Mouse (Mus musculus): ENCODE results near the gene Ddx54.
A peak's percentile ranks its signal among the peaks of the same experiment; 100 is the strongest.

Ddx54 gene

GRCm38 (mm10) chr5:120582002-120582401, 30.5 kb upstream of the Ddx54 start:
- no peak for DNase-seq (ENCODE audit: low spot score)

- DNase-seq (ENCODE audit: low spot score) = no peak
Measured at GRCm38 (mm10) chr5:120583511-120583910, 29.0 kb upstream of the Ddx54 start.

DNA sequence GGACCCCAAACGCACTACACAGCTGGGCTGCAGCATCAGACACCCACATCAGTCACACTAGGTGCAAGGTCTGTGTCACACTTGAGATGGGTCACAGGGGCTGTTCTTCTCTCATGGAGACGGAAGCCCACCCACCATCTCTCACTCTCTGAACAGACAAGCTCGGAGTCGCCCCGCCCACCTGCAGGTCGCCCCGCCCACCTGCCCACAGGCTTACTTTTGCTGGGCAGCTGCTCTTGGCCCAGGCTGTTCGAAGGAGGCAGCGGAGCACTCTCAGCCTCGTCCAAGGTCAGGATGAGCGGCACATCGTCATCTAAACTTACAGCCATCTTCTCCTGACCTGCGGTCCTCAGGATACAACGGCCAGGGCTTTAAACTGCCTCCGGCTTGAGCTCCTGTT, 27.6 kb upstream of the Ddx54 start:
- DNase-seq (ENCODE audit: low spot score) = no peak

GRCm38 (mm10) chr5:120586741-120587615, 25.6 kb upstream of the Ddx54 start:
- no peak for DNase-seq (ENCODE audit: low spot score)

- DNase-seq (ENCODE audit: low spot score) = no peak
Measured at GRCm38 (mm10) chr5:120587616-120587926, 25.0 kb upstream of the Ddx54 start.

- DNase-seq (ENCODE audit: low spot score) = no peak
Measured at GRCm38 (mm10) chr5:120587940-120588568, 24.5 kb upstream of the Ddx54 start.

- DNase-seq (ENCODE audit: low spot score) = peak; percentile 98
Measured at GRCm38 (mm10) chr5:120588569-120589094, 23.9 kb upstream of the Ddx54 start, which contains the start of the genes Tpcn1 and Iqcd. TSS of gene Tpcn1 (minus strand) at chr5:120588673. TSS of gene Iqcd (plus strand) at chr5:120589016.

GRCm38 (mm10) chr5:120590356-120591010, 22.1 kb upstream of the Ddx54 start:
- no peak for DNase-seq (ENCODE audit: low spot score)

DNA sequence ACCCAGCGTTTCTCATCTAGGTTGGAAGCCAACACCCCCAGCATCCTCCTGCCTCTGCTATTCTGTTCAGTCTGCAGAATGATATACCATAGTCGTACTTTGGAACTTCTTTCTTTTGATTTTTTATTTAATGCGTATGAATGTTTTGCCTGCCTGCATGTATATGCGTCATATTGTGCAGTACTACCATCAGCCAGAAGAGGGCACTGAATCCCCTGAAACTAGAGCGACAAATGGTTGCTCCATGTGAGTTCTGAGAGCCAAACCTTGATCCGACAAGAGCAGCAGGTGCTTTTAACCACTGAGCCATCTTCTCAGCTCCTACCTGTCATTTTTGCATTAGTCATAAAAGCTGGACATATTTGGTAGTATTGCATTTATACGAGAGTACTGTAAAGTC, 20.4 kb upstream of the Ddx54 start:
- no peak for DNase-seq (ENCODE audit: low spot score)

GRCm38 (mm10) chr5:120594485-120594884, 18.1 kb upstream of the Ddx54 start:
- DNase-seq (ENCODE audit: low spot score) = no peak

DNA sequence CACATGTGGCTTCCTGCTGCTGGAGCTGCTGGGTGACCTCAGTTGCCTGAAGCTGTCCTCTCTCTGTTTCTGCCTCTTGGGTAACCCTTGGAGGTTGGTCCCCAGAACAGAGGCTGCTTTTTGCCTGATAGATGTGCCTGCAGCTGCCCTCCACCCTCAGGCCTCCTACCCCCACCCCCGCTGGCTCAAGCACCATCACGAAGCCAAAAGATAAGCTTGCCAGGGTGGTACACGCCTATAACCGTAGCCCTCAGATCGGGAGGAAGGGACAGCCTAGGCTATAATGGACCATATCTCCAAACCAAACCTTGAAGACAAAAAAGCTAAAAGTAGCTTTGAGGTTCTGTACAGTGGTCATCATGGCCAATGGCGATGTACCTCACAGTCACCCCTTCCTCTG, 12.9 kb upstream of the Ddx54 start:
- no peak for DNase-seq (ENCODE audit: low spot score)

DNA sequence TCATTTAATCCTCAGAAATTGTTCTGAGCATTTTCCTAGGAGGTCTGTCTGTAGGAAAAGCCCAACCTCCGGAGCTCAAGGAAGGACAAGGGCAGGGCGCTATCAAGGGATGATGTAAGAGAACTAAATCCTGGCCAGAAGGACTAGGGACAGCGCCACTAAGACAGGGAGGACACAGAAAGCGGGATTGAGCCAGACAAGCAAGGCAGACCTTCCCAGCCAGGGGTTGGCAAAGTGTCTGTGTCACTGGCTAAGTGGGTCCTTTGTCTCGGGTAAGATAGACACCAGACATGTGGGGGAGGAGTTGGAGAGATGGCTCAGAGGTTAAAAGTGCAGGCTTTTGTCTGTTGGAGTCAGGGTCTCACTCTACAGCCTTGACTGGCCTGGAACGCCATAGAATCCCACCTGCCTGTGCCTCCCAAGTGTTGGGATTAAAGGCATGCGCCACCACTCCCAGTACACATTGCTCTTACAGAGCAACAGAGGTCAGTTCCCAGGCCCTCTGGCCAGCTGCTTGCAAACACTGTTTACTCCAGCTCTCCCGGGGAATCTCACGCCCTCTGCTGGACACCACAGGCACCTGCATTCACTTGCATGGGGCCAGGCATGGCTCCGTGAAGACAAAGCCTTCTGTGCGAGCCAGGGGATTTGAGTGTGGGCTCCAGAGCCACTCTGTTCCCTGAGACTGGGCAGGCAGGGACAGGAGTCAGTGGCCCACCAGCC, 11.4 kb upstream of the Ddx54 start:
- no peak for DNase-seq (ENCODE audit: low spot score)

DNA sequence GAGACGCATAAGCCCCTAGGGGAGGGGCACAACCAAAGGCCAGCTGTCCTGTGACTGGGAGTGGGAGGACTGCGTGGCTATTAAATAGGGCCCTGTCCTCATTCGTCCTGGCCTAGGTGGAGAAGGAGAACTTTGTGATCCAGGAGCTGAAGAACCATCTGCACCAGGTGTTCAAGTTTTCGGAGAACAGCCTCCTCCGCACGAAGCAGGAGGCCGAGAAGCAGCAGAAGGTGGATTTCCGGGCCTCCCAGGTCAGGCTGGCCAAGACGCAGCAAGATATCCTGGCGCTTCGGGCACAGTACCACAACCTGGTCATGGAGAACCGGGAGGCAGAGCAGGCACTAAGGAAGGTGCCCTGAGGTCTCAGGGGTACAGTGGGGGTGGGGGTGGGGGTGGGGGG, 10.3 kb upstream of the Ddx54 start:
- DNase-seq (ENCODE audit: low spot score) = no peak

DNA sequence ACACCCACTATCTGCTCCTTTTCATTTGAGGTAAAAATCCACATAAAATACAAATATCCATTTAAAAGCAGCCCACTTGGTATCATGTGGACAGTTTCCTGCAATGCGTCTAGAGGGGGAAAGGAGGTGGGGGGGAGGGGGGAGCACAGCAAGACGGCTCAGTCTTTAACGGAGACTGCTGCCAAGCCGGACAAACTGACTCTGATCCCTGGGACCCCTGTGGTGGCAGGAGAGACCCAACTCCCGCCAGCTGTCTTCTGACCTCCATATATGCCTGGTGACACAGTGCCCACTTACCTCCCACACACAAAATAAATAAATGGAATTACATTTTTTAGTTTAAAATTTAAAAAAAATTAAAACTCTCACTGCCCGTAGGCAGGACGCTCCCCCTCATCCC, 9.0 kb upstream of the Ddx54 start:
- no peak for DNase-seq (ENCODE audit: low spot score)

DNA sequence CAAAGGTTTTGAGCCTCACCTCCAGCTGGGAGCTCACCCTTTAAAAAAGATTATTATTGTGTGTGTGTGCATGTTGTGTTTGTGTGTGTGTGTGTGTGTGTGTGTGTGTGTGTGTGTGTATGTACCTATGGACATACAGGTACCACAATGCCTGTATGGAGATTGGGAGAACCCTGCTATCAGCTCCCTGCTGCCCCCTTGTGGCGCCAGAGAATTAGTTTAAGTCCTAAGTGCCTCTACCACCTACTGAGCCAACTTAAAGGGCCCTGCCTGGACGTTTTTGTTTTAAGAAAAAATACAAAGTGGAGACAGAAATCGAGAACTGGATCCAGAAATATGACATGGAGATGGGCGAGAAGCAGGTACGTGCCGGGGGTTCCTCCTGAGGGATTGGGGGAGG, 7.7 kb upstream of the Ddx54 start:
- no peak for DNase-seq (ENCODE audit: low spot score)

- no peak for DNase-seq (ENCODE audit: low spot score)
Measured at GRCm38 (mm10) chr5:120605241-120605661, 7.3 kb upstream of the Ddx54 start.

DNA sequence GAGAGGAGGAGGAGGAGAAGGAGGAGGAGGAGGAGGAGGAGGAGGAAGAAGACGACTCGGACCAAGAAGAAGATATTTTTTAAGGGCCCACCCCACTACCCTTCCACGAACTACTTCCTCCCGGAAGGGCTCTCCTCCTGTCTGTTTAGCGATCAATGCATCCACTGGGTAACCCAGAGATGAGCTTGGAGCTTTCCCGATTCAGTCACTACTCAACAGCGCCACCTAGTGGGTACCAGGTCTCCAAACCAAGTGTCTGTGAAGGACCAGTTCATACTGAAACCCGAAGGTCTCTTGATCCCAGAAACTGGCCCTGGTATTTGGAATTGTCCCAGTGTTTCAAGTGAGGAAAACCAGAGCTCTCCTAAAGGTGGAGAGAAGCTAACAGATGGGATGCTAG, 6.9 kb upstream of the Ddx54 start:
- DNase-seq (ENCODE audit: low spot score) = peak; percentile 73

GRCm38 (mm10) chr5:120606590-120607200, 5.8 kb upstream of the Ddx54 start:
- no peak for DNase-seq (ENCODE audit: low spot score)

- no peak for DNase-seq (ENCODE audit: low spot score)
Measured at GRCm38 (mm10) chr5:120607335-120607734, 5.2 kb upstream of the Ddx54 start.

- no peak for DNase-seq (ENCODE audit: low spot score)
Measured at GRCm38 (mm10) chr5:120609246-120609775, 3.2 kb upstream of the Ddx54 start.

DNA sequence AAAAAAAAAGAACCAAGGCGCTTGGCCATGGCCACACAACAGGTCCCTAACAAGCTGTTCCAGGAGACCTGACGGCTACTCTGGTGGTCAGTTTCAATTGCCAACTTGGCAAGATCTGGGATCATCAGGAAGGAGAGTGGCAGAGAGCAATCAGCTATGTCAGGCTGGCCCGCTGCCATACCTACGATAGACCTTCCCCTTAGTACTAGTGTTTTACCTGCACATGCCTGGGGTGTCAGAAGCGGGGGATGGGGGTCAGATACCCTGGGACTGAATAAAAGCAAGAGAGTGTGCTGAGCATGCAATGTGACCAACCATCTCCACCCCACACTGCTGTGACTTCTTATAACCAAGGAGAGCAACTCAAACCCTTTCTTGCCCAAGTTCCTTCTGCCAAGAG, 1.6 kb upstream of the Ddx54 start:
- DNase-seq (ENCODE audit: low spot score) = no peak

Measured in ovary, adult 18-20 months (tissue).